Mouse (Mus musculus): ENCODE measurements around the gene Rhpn2. TPM values are rescaled to one million over a fixed set of nuclear protein-coding genes. Genes with fewer than 3 reads are reported as not detected.

The Rhpn2 gene
- 3.5 and 3.7 TPM in 2 replicates for polyA plus RNA-seq (2015; fragmentation: Nextera tagmentation; extraction: Ambion mirVana)

GRCm38 (mm10) chr7:35333692-35334526 lies at the start of gene Rhpn2:
Gene Rhpn2 (plus strand): TSS chr7:35334170.

GRCm38 (mm10) chr7:35317729-35318609 lies 16.0 kb upstream of the Rhpn2 start, which contains the start of gene Gpatch1:
Gene Gpatch1 (minus strand): TSS chr7:35318440.

GRCm38 (mm10) chr7:35396542-35397168 lies 62.7 kb downstream of the Rhpn2 start, which contains the start of the genes Faap24 and Cep89:
Gene Faap24 (minus strand): TSS chr7:35396836.
Gene Cep89 (plus strand): TSS chr7:35397035.

Other genes starting within 250 kb of the Rhpn2 start
- 4.4 and 5.6 TPM in 2 replicates for gene Cebpa, start 214.9 kb upstream of the Rhpn2 start, polyA plus RNA-seq (2015; fragmentation: Nextera tagmentation; extraction: Ambion mirVana)
- gene Slc7a10, start 147.8 kb upstream of the Rhpn2 start, polyA plus RNA-seq (2015; fragmentation: Nextera tagmentation; extraction: Ambion mirVana), result 7.9 and 11.1 TPM in 2 replicates
- 6.3 TPM in 2 replicates for gene Lrp3, start 118.7 kb upstream of the Rhpn2 start, polyA plus RNA-seq (2015; fragmentation: Nextera tagmentation; extraction: Ambion mirVana)
- gene Gpatch1, start 15.7 kb upstream of the Rhpn2 start, polyA plus RNA-seq (2015; fragmentation: Nextera tagmentation; extraction: Ambion mirVana), result 12.9 and 17.6 TPM in 2 replicates
- gene Faap24, start 62.7 kb downstream of the Rhpn2 start, polyA plus RNA-seq (2015; fragmentation: Nextera tagmentation; extraction: Ambion mirVana), result 8.6 and 11.0 TPM in 2 replicates
- 19.1 and 26.7 TPM in 2 replicates for gene Cep89, start 62.9 kb downstream of the Rhpn2 start, polyA plus RNA-seq (2015; fragmentation: Nextera tagmentation; extraction: Ambion mirVana)
- 0.40 and 1.1 TPM in 2 replicates for gene Slc7a9, start 114.6 kb downstream of the Rhpn2 start, polyA plus RNA-seq (2015; fragmentation: Nextera tagmentation; extraction: Ambion mirVana)
- 0.11 and 0.43 TPM in 2 replicates for gene Tdrd12, start 203.6 kb downstream of the Rhpn2 start, polyA plus RNA-seq (2015; fragmentation: Nextera tagmentation; extraction: Ambion mirVana)
- 51.1 and 68.3 TPM in 2 replicates for gene Nudt19, start 222.1 kb downstream of the Rhpn2 start, polyA plus RNA-seq (2015; fragmentation: Nextera tagmentation; extraction: Ambion mirVana)